Mouse (Mus musculus) bone marrow macrophage, adult 2 months (primary cell): ENCODE measurements at regions not wholly inside any gene's neighbourhood (a gene's known extent, or its start where the extent isn't known, plus 50 kb on each side); places are given as distances from the start of the nearest gene placed in this dataset.

Experiments used
- CTCF ChIP-seq: IDR thresholded peaks from 2 replicates; pipeline ENCODE4 v1.5.1; 2012; ENCODE audit warnings: low read depth, mild to moderate bottlenecking, low read length, moderate library complexity
- POLR2A ChIP-seq: IDR thresholded peaks from 2 replicates; pipeline ENCODE4 v1.6.1; 2012; ENCODE audit warnings: mild to moderate bottlenecking, low read depth, low read length, borderline replicate concordance

- TF ChIP-seq CTCF: no peak
- no peak for TF ChIP-seq POLR2A
These were observed 77.3 kb upstream of the Pmepa1 start for GRCm38 (mm10) chr2:173353435-173354241.
